Mouse (Mus musculus): Measurements from ENCODE around the gene Flvcr2. TPM values are rescaled to one million over a fixed set of nuclear protein-coding genes. Genes with fewer than 3 reads are reported as not detected.

Flvcr2 gene
- polyA plus RNA-seq, 1 experiment from 2014 or later = 2.6 TPM

- Histone ChIP-seq H3K4me3 (no peak overlapping the region), H3K9ac (no peak overlapping the region), H3K36me3 (peaks cover 30% of the 10 kb centered on the region), H3K27me3 (no peaks in the 10 kb centered on the region), H3K4me1 (no peaks in the 10 kb centered on the region), H3K27ac (no peak overlapping the region), H3K9me3 (replicated peaks) (no peaks in the 10 kb centered on the region), H3K4me2 (replicated peaks) (no peak overlapping the region)
- 95% methylated on average over 4 of the region's 4 CpGs for WGBS
- no peak for ATAC-seq (ENCODE audit: low FRiP score)
These were observed 107.5 kb downstream of the Flvcr2 start for GRCm38 (mm10) chr12:85853836-85854235.

- Histone ChIP-seq H3K4me1 (no peaks in the 10 kb centered on the region), H3K27me3 (no peaks in the 10 kb centered on the region), H3K9me3 (replicated peaks) (no peaks in the 10 kb centered on the region), H3K27ac (no peak overlapping the region), H3K9ac (no peak overlapping the region), H3K4me3 (no peak overlapping the region), H3K4me2 (replicated peaks) (no peak overlapping the region), H3K36me3 (peaks cover 26% of the 10 kb centered on the region)
- 93% methylated on average over 1 of the region's 1 CpGs for WGBS
- no peak for ATAC-seq (ENCODE audit: low FRiP score)
These were observed 107.9 kb downstream of the Flvcr2 start for GRCm38 (mm10) chr12:85854271-85854670.

- H3K36me3 ChIP-seq = peaks cover 10% of the 10 kb centered on the region
- H3K9me3 ChIP-seq (replicated peaks) = no peaks in the 10 kb centered on the region
- H3K4me3 ChIP-seq = no peak overlapping the region
- H3K27ac ChIP-seq = no peak overlapping the region
- H3K4me1 ChIP-seq = peaks cover 2% of the 10 kb centered on the region; the same call in 1 of the 2 replicates
- WGBS = 86% methylated on average over 7 of the region's 7 CpGs
- no peak for ATAC-seq (ENCODE audit: low FRiP score)
- H3K9ac ChIP-seq = no peak overlapping the region
- H3K4me2 ChIP-seq (replicated peaks) = no peak overlapping the region
- no peaks in the 10 kb centered on the region for H3K27me3 ChIP-seq
These were observed 111.0 kb downstream of the Flvcr2 start for GRCm38 (mm10) chr12:85857300-85857699.

- Histone ChIP-seq H3K9me3 (replicated peaks) (no peaks in the 10 kb centered on the region), H3K27me3 (no peaks in the 10 kb centered on the region), H3K4me1 (peaks cover 2% of the 10 kb centered on the region; the same call in 1 of the 2 replicates), H3K4me3 (no peak overlapping the region), H3K36me3 (peaks cover 6% of the 10 kb centered on the region; the same call in 1 of the 2 replicates), H3K4me2 (replicated peaks) (no peak overlapping the region), H3K27ac (no peak overlapping the region), H3K9ac (no peak overlapping the region)
- no peak for ATAC-seq (ENCODE audit: low FRiP score)
- 84% methylated on average over 3 of the region's 3 CpGs for WGBS
These were observed 112.8 kb downstream of the Flvcr2 start for GRCm38 (mm10) chr12:85859111-85859510.

- Histone ChIP-seq H3K4me2 (replicated peaks) (no peak overlapping the region), H3K9ac (no peak overlapping the region), H3K4me3 (no peak overlapping the region), H3K27me3 (no peaks in the 10 kb centered on the region), H3K27ac (no peak overlapping the region), H3K36me3 (peaks cover 9% of the 10 kb centered on the region; the same call in 1 of the 2 replicates), H3K4me1 (peaks cover 2% of the 10 kb centered on the region; the same call in 1 of the 2 replicates), H3K9me3 (replicated peaks) (no peaks in the 10 kb centered on the region)
- WGBS = 77% methylated on average over 3 of the region's 3 CpGs
- no peak for ATAC-seq (ENCODE audit: low FRiP score)
These were observed 113.3 kb downstream of the Flvcr2 start for GRCm38 (mm10) chr12:85859511-85860189.

- H3K27ac ChIP-seq = no peak overlapping the region
- H3K9me3 ChIP-seq (replicated peaks) = no peaks in the 10 kb centered on the region
- peaks cover 2% of the 10 kb centered on the region; the same call in 1 of the 2 replicates for H3K4me1 ChIP-seq
- H3K36me3 ChIP-seq = peaks cover 5% of the 10 kb centered on the region; the same call in 1 of the 2 replicates
- H3K4me3 ChIP-seq = no peak overlapping the region
- H3K27me3 ChIP-seq = no peaks in the 10 kb centered on the region
- ATAC-seq (ENCODE audit: low FRiP score) = no peak
- H3K4me2 ChIP-seq (replicated peaks) = no peak overlapping the region
- H3K9ac ChIP-seq = no peak overlapping the region
- 51% methylated on average over 2 of the region's 2 CpGs for WGBS
These were observed 116.2 kb downstream of the Flvcr2 start for GRCm38 (mm10) chr12:85862514-85862913.

Small RNA genes lying within 50 kb of the gene (microRNA-seq; reads per million reads assigned to microRNA genes)
- not detected for gene Gm47285

Other genes starting within 250 kb of the Flvcr2 start
- gene Jdp2, start 147.5 kb upstream of the Flvcr2 start, polyA plus RNA-seq (2016; fragmentation: Nextera tagmentation; extraction: Ambion mirVana) = 0.90 and 1.1 TPM in 2 replicates
- gene Batf, start 59.9 kb upstream of the Flvcr2 start, polyA plus RNA-seq (2016; fragmentation: Nextera tagmentation; extraction: Ambion mirVana) = 2.3 and 2.6 TPM in 2 replicates
- 97.3 and 106 TPM in 2 replicates for gene Erg28, start 78.0 kb downstream of the Flvcr2 start, polyA plus RNA-seq (2016; fragmentation: Nextera tagmentation; extraction: Ambion mirVana)
- 15.9 and 19.0 TPM in 2 replicates for gene Ttll5, start 78.1 kb downstream of the Flvcr2 start, polyA plus RNA-seq (2016; fragmentation: Nextera tagmentation; extraction: Ambion mirVana)